Mouse (Mus musculus) kidney, adult 9 months (tissue): ENCODE measurements around the gene Icam4.
A peak's percentile ranks its signal among the peaks of the same experiment; 100 is the strongest.

Experiments
- DNase-seq: peaks from one replicate; pipeline ENCODE4 v3.0.0; 2022

Icam4 gene

DNA sequence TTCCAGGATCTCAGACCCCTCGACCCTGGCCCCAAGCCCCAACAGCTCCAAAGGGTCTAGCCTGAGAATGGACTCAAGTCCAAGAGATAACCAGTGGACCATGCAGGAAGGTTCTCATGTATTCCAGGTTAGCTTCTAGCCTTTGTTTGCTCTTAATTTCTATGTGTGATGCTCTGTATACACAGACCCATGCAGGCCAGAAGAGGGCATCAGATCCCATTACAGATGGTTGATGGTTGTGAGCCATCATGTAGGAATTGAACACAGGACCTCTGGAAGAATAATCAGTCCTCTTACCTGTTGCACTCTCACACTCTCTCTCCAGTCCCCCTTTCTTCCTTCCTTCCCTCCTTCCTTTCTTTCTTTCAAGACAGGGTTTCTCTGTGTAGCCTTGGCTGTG, 16.8 kb upstream of the Icam4 start:
- DNase-seq = no peak

- DNase-seq = peak; percentile 75
These were observed 14.2 kb upstream of the Icam4 start for GRCm38 (mm10) chr9:21014691-21015570.

- DNase-seq = peak; percentile 90
These were observed 13.5 kb upstream of the Icam4 start, which contains the start of gene Icam1 for GRCm38 (mm10) chr9:21015571-21016130. Icam1 (plus strand) TSS chr9:21015985.

- peak; percentile 22 for DNase-seq
These were observed 12.6 kb upstream of the Icam4 start for GRCm38 (mm10) chr9:21016331-21017176.

- no peak for DNase-seq
These were observed 12.0 kb upstream of the Icam4 start for GRCm38 (mm10) chr9:21017177-21017575.

DNA sequence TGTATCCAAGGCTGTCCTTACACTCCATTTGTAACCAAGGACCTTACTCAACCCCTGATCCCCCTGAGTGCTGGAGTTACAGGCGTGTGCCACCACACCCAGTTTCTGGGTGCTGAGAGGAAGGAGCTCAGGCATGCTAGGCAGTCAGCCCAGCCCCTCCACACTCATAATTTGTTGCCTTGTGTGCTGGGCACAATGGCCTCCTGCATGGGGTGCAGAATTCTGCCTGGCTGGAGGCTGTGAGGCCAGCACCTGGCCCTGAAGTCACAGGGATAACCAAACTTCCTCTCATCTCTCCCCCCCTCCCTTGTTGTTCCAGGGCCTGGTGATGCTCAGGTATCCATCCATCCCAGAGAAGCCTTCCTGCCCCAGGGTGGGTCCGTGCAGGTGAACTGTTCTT, 10.6 kb upstream of the Icam4 start:
- no peak for DNase-seq

DNA sequence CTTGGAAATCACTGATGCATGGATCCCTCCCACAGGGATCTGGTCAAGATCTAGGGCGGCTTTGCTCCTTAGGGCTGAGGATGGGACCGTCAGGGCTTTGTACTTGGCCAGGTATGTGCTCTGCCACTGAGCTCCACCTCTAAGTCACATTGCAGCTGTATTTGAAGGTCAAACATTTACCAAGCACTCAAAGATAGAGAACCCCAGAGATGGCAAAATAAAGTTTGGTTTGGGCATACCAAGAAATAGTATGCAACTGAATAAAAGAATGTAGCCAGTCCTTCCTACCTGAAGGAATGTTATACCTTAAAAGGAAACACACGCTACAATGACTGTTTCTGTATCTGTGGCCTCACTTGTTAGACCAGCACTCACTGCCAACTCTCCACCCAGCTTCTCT, 7.8 kb upstream of the Icam4 start:
- no peak for DNase-seq

DNA sequence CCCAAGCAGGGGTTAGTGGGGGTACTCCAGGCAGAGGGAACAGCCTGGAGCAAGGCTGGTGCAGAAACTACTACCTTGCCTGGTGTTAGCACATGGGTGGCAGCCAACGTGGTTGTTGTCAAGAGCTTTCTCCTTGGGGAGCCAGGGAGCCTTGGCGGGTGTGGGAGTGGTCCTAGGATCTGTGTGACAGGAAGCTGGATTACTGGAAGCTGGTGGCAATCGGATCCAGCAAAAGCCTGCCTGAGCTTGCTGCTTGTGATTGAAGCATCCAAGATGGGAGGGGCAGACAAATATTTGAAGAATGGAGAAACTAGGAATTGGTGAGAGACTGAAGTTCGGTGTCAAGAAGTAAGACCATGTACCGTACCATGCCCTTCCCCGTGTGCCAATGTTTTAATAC, 6.9 kb upstream of the Icam4 start:
- no peak for DNase-seq

- DNase-seq = no peak
These were observed 6.4 kb upstream of the Icam4 start for GRCm38 (mm10) chr9:21022726-21023125.

- no peak for DNase-seq
These were observed 3.8 kb upstream of the Icam4 start for GRCm38 (mm10) chr9:21025258-21025810.

DNA sequence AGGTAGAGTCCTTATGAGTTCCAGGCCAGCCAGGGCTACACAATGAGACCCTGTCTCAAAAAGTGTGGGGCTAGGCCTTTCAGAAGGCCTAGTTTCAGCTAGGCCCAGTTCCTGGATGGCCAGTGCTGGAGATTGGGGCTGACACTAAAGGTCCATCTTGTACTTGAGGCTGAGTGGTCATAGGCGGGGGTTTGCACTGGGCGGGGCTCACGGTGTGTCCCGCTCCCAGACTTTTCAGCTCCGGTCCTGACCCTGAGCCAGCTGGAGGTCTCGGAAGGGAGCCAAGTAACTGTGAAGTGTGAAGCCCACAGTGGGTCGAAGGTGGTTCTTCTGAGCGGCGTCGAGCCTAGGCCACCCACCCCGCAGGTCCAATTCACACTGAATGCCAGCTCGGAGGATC, 2.3 kb upstream of the Icam4 start:
- no peak for DNase-seq

GRCm38 (mm10) chr9:21027774-21028290, 1.3 kb upstream of the Icam4 start:
- no peak for DNase-seq

DNA sequence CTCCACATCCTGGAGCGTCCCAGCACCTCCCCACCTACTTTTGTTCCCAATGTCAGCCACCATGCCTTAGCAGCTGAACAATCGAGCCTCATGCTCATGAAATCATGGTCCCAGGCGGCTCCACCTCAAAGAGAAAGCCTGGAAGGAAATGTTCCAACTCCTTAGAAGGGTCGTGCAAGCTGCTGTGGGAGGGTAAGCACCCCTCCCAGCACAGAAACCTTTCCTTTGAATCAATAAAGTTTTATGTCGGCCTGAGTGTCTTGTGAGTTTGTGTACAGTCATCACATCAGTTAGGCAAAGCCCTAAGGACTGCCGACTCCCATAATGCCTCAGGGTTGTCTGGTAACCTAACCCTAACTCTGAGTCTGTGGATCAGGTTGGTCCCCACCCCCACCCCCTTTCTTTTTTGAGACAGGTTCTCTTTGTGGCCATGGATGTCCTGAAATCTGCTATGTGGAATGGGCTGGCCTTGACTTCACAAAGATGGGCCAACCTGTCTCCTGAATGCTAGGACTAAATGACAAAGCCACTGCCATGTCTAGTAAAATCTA, 538 bp upstream of the Icam4 start:
- DNase-seq = no peak

DNA sequence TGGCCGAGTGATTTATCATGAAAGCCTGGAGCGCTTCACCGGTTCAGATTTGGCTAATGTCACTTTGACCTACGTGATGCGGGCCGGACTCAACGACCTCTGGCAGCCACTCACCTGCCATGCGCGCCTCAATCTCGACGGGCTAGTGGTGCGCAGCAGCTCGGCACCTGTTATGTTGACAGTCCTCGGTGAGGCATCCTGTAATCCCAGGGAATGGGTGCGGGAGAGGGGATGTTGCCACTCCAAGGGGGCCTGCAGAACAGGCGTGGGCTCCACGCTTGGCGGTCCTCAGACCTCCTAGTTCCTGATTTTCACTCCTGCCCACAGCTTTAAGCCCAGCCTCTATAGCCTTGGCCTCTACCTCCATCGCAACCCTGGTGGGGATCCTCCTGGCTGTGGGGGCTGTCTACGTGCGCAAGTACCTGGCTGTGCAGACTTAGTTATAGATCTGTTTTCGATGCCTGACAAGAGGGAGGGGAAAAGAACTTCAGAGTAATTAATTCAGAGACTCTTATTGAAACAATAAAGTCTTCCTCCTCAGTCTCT, 955 bp downstream of the Icam4 start:
- DNase-seq = no peak

- peak; percentile 96 for DNase-seq
These were observed 1.6 kb downstream of the Icam4 start for GRCm38 (mm10) chr9:21030781-21031250.

DNA sequence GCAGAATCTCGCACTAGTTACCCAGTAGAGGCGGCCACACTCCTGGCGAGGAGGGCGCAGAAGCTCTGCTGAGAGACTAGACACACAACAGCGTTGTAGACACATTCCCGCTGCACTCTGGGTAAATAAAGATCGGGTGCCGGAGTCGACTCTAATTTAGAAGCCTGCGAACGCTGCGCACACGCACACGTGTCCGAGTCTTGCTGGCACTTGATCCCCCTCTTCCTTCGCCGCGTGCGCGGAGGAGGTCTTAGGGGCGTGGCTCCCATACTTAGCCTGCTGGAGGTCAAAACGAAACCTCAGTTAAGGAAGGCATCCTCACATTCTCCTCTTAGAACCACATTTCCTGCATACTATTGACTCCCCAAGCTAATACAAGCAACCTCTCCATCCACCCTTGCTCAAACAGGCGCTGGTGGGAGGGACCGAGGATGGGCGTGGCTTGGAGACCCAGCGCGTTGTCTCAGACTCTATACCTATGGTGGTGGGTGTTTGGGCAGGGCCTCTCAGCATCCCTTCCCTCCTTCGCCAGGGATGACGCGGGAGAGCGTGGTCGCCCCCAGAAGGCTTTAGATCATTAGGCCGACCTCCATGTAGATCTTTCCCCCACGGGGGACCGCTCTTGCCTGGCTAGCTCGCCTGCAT, 2.2 kb downstream of the Icam4 start:
- DNase-seq = peak; percentile 66

- DNase-seq = peak; percentile 19
These were observed 2.8 kb downstream of the Icam4 start, which contains the start of gene Icam5 for GRCm38 (mm10) chr9:21031896-21032351. Icam5 (plus strand) TSS chr9:21032073.

- DNase-seq = no peak
These were observed 3.3 kb downstream of the Icam4 start for GRCm38 (mm10) chr9:21032491-21032890.

GRCm38 (mm10) chr9:21033136-21033535, 4.0 kb downstream of the Icam4 start:
- peak; percentile 94 for DNase-seq

DNA sequence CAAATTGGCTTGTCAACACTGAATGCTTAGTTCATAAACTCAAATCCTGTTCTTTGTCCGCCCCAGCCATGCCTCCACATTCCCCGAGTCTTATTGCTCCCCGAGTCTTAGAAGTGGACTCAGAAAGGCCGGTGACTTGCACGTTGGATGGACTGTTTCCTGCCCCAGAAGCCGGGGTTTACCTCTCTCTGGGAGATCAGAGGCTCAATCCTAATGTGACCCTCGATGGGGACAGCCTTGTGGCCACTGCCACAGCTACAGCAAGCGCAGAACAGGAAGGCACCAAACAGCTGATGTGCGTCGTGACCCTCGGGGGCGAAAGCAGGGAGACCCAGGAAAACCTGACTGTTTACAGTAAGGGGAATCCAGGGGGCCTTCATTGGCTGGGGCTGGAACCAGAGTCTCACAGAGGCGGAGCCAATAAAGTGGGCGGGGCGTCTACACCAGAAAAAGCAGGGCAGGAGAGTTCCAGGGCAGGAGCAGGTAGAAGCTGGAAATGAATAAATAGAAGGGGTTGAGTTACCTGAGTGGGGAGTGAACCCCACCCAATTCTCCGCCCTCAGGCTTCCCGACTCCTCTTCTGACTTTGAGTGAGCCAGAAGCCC, 5.4 kb downstream of the Icam4 start:
- peak; percentile 34 for DNase-seq

DNA sequence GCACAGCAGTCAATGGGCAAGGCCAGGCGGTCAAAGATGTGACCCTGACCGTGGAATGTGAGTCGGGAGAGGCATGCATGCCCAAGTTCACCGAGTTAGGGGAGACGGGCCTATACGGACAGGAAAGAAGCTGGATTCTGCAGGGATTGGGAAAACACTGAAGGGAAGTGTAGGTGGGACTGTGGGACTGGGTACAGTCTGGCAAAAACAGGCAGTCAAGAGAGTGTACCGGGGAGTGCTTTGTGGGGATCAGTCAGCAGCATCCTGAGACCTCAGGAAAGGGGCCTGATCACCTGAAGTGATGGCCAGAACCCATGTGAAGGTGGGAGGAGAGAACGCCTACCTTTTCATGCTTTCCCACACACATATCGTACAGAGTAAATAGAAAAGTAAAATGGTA, 6.4 kb downstream of the Icam4 start:
- DNase-seq = peak; percentile 21
